Mouse (Mus musculus) bone marrow, adult 2 months (tissue): ENCODE results near the gene Mast4. TPM values are rescaled to one million over a fixed set of nuclear protein-coding genes. Genes with fewer than 3 reads are reported as not detected.

Experiments used
- H3K27ac ChIP-seq: fragments of 200-500 bp; 2 replicates; pipeline ENCODE4 v1.5.1; 2012; ENCODE audit warnings: low read depth, mild to moderate bottlenecking, control low read depth, inconsistent platforms, low read length; ENCODE audit not compliant: control insufficient read depth, poor library complexity, insufficient read depth
- H3K4me1 ChIP-seq: fragments of 200-500 bp; 2 replicates; pipeline ENCODE4 v1.6.1; 2011; ENCODE audit warnings: low read length; ENCODE audit not compliant: control insufficient read depth, insufficient read depth
- H3K4me3 ChIP-seq: fragments of 200-500 bp; replicated peaks from 2 replicates; pipeline ENCODE3; 2011; ENCODE audit warnings: mild to moderate bottlenecking, low read depth, low read length, control low read depth; ENCODE audit not compliant: control insufficient read depth
- CTCF ChIP-seq: fragments of 200-500 bp; IDR thresholded peaks from 2 replicates; pipeline ENCODE4 v1.5.1; 2011; ENCODE audit warnings: low read length, control low read depth; ENCODE audit not compliant: control insufficient read depth, insufficient read depth
- POLR2A ChIP-seq: fragments of 200-500 bp; IDR thresholded peaks from 2 replicates; pipeline ENCODE4 v1.6.1; 2011; ENCODE audit warnings: low read depth, mild to moderate bottlenecking, control low read depth, low read length, borderline replicate concordance; ENCODE audit not compliant: control insufficient read depth
- WGBS: fragments of 180-500 bp; shearing (Covaris S2); methylation state at CpG from one replicate; pipeline ENCODE4 v1.1.7; 2018; 5-methylcytosine and 5-hydroxymethylcytosine counted together
- polyA plus RNA-seq: library from polyadenylated mRNA; stranded (reverse); fragments of >200 nt; gene quantifications from 2 replicates; pipeline ENCODE4 v1.2.4, GENCODE M21; 2011; ENCODE audit warnings: low replicate concordance; ENCODE audit not compliant: missing spikeins, insufficient read depth, insufficient read length

Mast4 gene
- polyA plus RNA-seq, 1 experiment: 6.7 TPM

DNA sequence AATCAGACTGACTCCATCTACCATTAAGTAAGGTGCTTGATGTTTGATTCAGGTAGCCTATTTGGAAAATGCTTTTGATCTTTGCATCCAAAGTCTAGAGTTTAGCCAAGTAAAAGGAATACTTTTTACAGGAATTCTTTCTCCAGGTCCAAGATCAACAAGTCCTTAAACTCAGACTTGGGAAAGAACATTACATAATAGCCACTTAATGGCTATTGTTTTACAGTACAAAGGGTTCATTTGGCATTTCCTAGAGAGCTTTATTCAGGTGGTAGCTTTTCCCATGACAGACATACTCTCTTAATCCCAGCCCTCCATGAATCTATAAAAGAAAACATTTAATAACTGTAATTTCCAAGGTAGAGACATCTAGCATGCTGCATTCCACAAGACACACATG is 438.0 kb downstream of the Mast4 start:
- H3K27ac ChIP-seq: no peak overlapping the region
- TF ChIP-seq POLR2A (no peak), CTCF (no peak)
- no peak overlapping the region for H3K4me3 ChIP-seq

DNA sequence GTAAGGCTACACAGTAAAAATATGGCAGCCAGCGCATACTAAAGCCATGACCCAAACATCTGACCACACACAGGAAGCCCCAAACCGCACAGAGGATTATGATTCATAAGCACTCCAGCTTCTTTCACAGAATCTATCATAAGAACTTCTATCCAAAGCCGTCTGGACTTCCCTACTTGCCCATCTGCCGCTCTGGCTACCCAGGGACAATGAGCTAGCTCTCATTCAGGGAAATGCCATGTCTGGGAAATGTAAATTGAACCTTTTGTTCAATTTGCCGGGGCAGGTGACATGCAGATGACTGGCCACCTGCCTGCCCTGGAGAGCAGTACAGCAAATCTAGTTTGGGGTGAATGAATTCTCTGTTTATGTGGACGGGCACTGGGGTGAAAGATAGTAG is 438.4 kb downstream of the Mast4 start:
- 11% methylated on average over 6 of the region's 6 CpGs for WGBS
- H3K4me3 ChIP-seq: no peak overlapping the region
- peaks cover 11% of the 10 kb centered on the region for H3K4me1 ChIP-seq
- no peak overlapping the region for H3K27ac ChIP-seq
- no peak for TF ChIP-seq POLR2A
- TF ChIP-seq CTCF: no peak

More for the DNA sequence above, 438.0 kb downstream of the Mast4 start:
- H3K4me1 ChIP-seq: peaks cover 11% of the 10 kb centered on the region

DNA sequence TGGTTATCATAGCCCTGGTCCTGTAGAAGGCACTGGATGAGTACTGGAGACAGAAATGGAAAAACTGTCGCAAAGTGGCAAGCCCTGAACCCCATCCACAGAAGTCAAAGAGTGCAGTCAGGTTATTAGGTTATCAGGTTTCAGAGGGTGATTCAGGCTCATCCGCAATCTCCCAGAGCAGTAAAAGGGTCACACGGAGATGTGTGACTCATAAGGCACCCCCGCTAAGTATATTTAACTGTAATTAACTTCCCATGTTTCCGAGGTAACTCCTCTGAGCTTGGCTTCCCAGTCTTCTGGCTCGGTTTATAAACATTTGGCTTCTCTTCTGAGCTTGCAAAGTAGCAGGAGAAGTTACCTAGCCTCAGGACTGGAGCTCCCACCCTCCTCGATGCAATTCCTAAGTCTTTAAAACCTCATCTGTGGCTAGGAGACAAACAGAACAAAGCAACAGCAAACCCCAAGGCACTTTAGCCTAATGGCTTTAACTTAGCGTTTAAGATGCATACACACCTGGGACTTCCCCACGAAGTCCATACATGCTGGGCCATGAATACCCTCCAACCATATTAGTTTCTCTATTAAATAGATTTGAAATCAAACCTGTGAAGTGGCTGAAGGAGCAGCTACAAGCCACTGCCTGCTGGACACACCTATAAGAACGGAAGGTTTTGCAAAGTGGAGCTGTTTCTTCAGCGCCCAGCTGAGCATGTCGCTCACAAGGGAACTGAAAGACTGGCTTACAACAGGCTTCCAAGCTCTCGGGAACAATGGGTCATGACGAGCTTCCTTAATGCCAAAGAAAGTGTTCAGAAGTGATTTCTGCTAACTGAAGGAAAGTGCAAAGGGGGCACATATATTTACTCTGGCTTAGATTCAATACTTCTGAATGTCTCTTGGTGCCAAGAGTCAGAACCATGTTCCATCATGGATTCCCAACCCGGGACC is 439.7 kb downstream of the Mast4 start:
- H3K4me3 ChIP-seq: no peak overlapping the region
- no peak for TF ChIP-seq POLR2A
- TF ChIP-seq CTCF: no peak
- H3K27ac ChIP-seq: no peak overlapping the region
- H3K4me1 ChIP-seq: peaks cover 11% of the 10 kb centered on the region
- 66% methylated on average over 15 of the region's 15 CpGs for WGBS

DNA sequence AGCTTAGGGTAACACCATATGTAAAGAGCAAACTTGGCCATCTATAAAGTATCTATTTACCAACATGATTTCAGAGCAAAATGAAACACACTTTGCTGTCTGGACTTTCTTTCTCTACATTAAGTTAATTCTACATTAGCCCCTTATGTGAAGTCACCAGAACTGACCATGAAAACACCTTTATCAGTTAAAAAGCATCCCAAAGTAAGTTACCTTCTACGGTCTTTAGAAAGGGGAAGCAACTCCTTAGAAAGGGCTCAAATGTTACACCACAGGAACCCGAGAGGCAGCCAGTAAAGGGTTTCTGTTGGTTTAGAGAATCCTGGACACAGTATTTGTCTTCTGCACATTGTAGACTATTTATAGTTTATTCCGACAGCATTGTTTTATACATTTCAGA is 441.5 kb downstream of the Mast4 start:
- Histone ChIP-seq H3K4me1 (peaks cover 4% of the 10 kb centered on the region), H3K4me3 (no peak overlapping the region), H3K27ac (no peak overlapping the region)
- TF ChIP-seq POLR2A: no peak
- TF ChIP-seq CTCF: no peak
- WGBS: 14% methylated on average over 3 of the region's 3 CpGs

DNA sequence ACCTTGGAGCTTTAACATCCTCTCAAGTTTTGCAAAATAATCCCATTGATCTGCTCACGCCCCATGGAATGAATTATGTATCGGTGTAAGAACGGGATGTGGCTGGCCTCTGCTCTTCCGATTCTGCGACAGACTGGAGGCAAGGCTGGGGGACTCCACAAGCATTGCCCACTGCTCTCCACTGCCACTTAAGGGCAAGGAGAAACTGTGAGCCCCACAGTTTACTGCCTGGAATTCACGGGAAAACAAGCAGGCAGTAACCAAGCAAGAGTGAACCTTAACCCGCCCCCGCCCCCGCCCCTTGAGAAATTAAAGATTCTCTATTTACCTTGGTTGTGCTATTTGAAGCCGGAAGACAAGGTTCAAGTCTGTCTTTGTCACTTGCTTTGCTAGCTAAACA is 444.3 kb downstream of the Mast4 start:
- H3K4me1 ChIP-seq: peaks cover 1% of the 10 kb centered on the region; the same call in 1 of the 2 replicates
- WGBS: 86% methylated on average over 10 of the region's 10 CpGs

DNA sequence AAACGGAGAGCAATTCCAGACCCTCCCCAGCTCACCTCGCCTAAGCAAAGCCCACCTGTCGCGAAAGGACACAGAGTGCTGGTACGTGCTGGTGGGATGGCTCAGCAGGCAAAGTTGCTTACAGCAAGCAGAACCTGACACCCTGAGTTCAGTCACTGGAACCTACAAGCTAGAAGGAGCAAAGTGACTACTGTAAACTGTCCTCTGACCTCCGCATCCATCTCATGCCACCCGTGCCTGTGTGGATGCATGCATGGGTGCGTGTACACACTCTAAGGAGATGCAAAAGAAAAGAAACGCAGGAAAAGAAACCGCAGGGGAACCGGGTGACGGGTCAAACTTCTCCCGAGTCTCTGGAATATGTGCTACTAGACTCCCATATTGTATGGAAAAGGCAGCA is 444.8 kb downstream of the Mast4 start:
- WGBS: 86% methylated on average over 13 of the region's 13 CpGs
- Histone ChIP-seq H3K27ac (no peak overlapping the region), H3K4me1 (peaks cover 1% of the 10 kb centered on the region; the same call in 1 of the 2 replicates), H3K4me3 (no peak overlapping the region)
- TF ChIP-seq POLR2A (no peak), CTCF (no peak)

More for the DNA sequence above, 444.3 kb downstream of the Mast4 start:
- Histone ChIP-seq H3K4me3 (no peak overlapping the region), H3K27ac (no peak overlapping the region)
- TF ChIP-seq POLR2A (no peak), CTCF (no peak)

DNA sequence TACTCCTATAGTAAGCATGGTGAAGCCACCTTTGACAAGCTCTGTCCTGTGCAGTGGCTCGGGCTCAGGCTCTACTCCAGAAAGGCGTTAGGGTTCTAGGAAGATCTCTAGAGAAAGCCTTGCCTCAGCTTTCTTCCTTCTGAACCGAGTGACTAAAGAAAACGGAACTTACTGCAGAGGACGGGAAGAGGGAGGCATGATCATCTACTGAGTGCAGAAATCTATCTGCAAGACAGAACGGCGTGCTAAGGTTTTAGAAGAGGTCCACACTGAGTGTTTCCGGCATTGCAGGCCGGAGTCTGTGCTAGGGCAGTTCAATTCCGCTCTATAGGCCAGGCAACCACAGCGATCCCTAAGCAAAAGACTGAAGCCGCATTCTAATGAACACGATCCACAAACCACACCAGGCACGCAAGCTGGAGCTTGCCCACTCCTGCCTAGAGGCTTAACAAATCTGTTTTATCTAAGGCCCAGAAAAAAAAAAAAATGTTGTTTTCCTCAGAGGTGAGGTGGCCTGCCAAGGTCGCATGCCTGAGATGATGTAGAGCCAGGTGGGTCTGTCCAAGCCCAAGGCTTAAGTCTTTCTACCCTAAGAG is 445.3 kb downstream of the Mast4 start:
- WGBS: 19% methylated on average over 15 of the region's 15 CpGs
- Histone ChIP-seq H3K27ac (no peak overlapping the region), H3K4me3 (peak overlapping the region; percentile 29), H3K4me1 (peaks cover 1% of the 10 kb centered on the region; the same call in 1 of the 2 replicates)
- TF ChIP-seq POLR2A (no peak), CTCF (no peak)

DNA sequence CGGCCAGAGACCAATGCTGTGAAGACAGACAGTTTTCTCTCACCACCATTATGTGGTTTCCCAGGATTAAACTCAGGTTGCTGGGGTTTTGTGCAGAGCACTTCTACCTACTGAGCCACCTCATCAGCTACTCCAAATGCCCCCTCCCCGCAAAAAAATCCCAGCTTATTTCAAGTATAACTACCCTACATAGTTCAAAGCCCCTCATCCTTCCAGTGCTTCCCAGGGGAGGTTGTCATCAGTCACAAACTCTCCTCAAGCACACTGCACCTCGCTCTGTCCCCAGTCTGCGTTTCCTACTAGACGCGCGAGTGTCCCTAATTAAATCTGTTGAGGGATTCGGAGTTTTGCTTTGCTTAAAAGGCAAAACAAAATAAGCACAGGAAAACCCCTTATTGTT is 446.1 kb downstream of the Mast4 start:
- 77% methylated on average over 8 of the region's 8 CpGs for WGBS
- Histone ChIP-seq H3K4me1 (peaks cover 1% of the 10 kb centered on the region; the same call in 1 of the 2 replicates), H3K27ac (no peak overlapping the region), H3K4me3 (no peak overlapping the region)
- TF ChIP-seq CTCF (no peak), POLR2A (no peak)
